Mouse (Mus musculus): Measurements from ENCODE around the gene Bmp5.

The Bmp5 gene

GRCm38 (mm10) chr9:75883481-75884190, 108.5 kb downstream of the Bmp5 start:
- Histone ChIP-seq H3K36me3 (ENCODE audit: control insufficient read depth, insufficient read depth, low read length, poor library complexity, severe bottlenecking) (no peaks in the 10 kb centered on the region), H3K27me3 (ENCODE audit: control insufficient read depth, insufficient read depth, low read length, poor library complexity, severe bottlenecking) (no peaks in the 10 kb centered on the region)
- no peak for DNase-seq (ENCODE audit: low read depth, low spot score)

- DNase-seq (ENCODE audit: low read depth, low spot score) = no peak
Measured at GRCm38 (mm10) chr9:75886801-75887544, 111.8 kb downstream of the Bmp5 start.

GRCm38 (mm10) chr9:75896918-75897317, 121.8 kb downstream of the Bmp5 start:
- no peaks in the 10 kb centered on the region for H3K27me3 ChIP-seq (ENCODE audit: control insufficient read depth, insufficient read depth, low read length, poor library complexity, severe bottlenecking)
- DNase-seq (ENCODE audit: low read depth, low spot score) = no peak
- H3K36me3 ChIP-seq (ENCODE audit: control insufficient read depth, insufficient read depth, low read length, poor library complexity, severe bottlenecking) = no peaks in the 10 kb centered on the region

More at GRCm38 (mm10) chr9:75886801-75887544, 111.8 kb downstream of the Bmp5 start:
- H3K27me3 ChIP-seq (ENCODE audit: control insufficient read depth, insufficient read depth, low read length, poor library complexity, severe bottlenecking) = no peaks in the 10 kb centered on the region
- H3K36me3 ChIP-seq (ENCODE audit: control insufficient read depth, insufficient read depth, low read length, poor library complexity, severe bottlenecking) = no peaks in the 10 kb centered on the region

- H3K36me3 ChIP-seq (ENCODE audit: control insufficient read depth, insufficient read depth, low read length, poor library complexity, severe bottlenecking) = no peaks in the 10 kb centered on the region
- no peak for DNase-seq (ENCODE audit: low read depth, low spot score)
- no peaks in the 10 kb centered on the region for H3K27me3 ChIP-seq (ENCODE audit: control insufficient read depth, insufficient read depth, low read length, poor library complexity, severe bottlenecking)
Measured at GRCm38 (mm10) chr9:75898022-75898421, 122.9 kb downstream of the Bmp5 start.

- Histone ChIP-seq H3K36me3 (ENCODE audit: control insufficient read depth, insufficient read depth, low read length, poor library complexity, severe bottlenecking) (no peaks in the 10 kb centered on the region), H3K27me3 (ENCODE audit: control insufficient read depth, insufficient read depth, low read length, poor library complexity, severe bottlenecking) (no peaks in the 10 kb centered on the region)
- DNase-seq (ENCODE audit: low read depth, low spot score) = no peak
Measured at GRCm38 (mm10) chr9:75901219-75901618, 126.1 kb downstream of the Bmp5 start.

- Histone ChIP-seq H3K36me3 (ENCODE audit: control insufficient read depth, insufficient read depth, low read length, poor library complexity, severe bottlenecking) (no peaks in the 10 kb centered on the region), H3K27me3 (ENCODE audit: control insufficient read depth, insufficient read depth, low read length, poor library complexity, severe bottlenecking) (no peaks in the 10 kb centered on the region)
- DNase-seq (ENCODE audit: low read depth, low spot score) = peak; percentile 7
Measured at GRCm38 (mm10) chr9:75905497-75905896, 130.3 kb downstream of the Bmp5 start.

GRCm38 (mm10) chr9:75910112-75910799, 135.1 kb downstream of the Bmp5 start:
- H3K27me3 ChIP-seq (ENCODE audit: control insufficient read depth, insufficient read depth, low read length, poor library complexity, severe bottlenecking) = no peaks in the 10 kb centered on the region
- no peak for DNase-seq (ENCODE audit: low read depth, low spot score)
- H3K36me3 ChIP-seq (ENCODE audit: control insufficient read depth, insufficient read depth, low read length, poor library complexity, severe bottlenecking) = no peaks in the 10 kb centered on the region

- H3K36me3 ChIP-seq (ENCODE audit: control insufficient read depth, insufficient read depth, low read length, poor library complexity, severe bottlenecking) = no peaks in the 10 kb centered on the region
- no peak for DNase-seq (ENCODE audit: low read depth, low spot score)
Measured at GRCm38 (mm10) chr9:75911542-75911941, 136.4 kb downstream of the Bmp5 start.

GRCm38 (mm10) chr9:75916027-75916426, 140.9 kb downstream of the Bmp5 start:
- no peak for DNase-seq (ENCODE audit: low read depth, low spot score)
- no peaks in the 10 kb centered on the region for H3K27me3 ChIP-seq (ENCODE audit: control insufficient read depth, insufficient read depth, low read length, poor library complexity, severe bottlenecking)
- no peaks in the 10 kb centered on the region for H3K36me3 ChIP-seq (ENCODE audit: control insufficient read depth, insufficient read depth, low read length, poor library complexity, severe bottlenecking)

More at GRCm38 (mm10) chr9:75911542-75911941, 136.4 kb downstream of the Bmp5 start:
- H3K27me3 ChIP-seq (ENCODE audit: control insufficient read depth, insufficient read depth, low read length, poor library complexity, severe bottlenecking) = no peaks in the 10 kb centered on the region

GRCm38 (mm10) chr9:75927196-75927880, 152.2 kb downstream of the Bmp5 start:
- H3K36me3 ChIP-seq (ENCODE audit: control insufficient read depth, insufficient read depth, low read length, poor library complexity, severe bottlenecking) = no peaks in the 10 kb centered on the region
- DNase-seq (ENCODE audit: low read depth, low spot score) = no peak
- H3K27me3 ChIP-seq (ENCODE audit: control insufficient read depth, insufficient read depth, low read length, poor library complexity, severe bottlenecking) = no peaks in the 10 kb centered on the region

- no peak for DNase-seq (ENCODE audit: low read depth, low spot score)
- no peaks in the 10 kb centered on the region for H3K36me3 ChIP-seq (ENCODE audit: control insufficient read depth, insufficient read depth, low read length, poor library complexity, severe bottlenecking)
Measured at GRCm38 (mm10) chr9:75928068-75928467, 152.9 kb downstream of the Bmp5 start.

GRCm38 (mm10) chr9:75944663-75945062, 169.5 kb downstream of the Bmp5 start:
- no peaks in the 10 kb centered on the region for H3K36me3 ChIP-seq (ENCODE audit: control insufficient read depth, insufficient read depth, low read length, poor library complexity, severe bottlenecking)
- no peak for DNase-seq (ENCODE audit: low read depth, low spot score)

More at GRCm38 (mm10) chr9:75928068-75928467, 152.9 kb downstream of the Bmp5 start:
- H3K27me3 ChIP-seq (ENCODE audit: control insufficient read depth, insufficient read depth, low read length, poor library complexity, severe bottlenecking) = no peaks in the 10 kb centered on the region

More at GRCm38 (mm10) chr9:75944663-75945062, 169.5 kb downstream of the Bmp5 start:
- no peaks in the 10 kb centered on the region for H3K27me3 ChIP-seq (ENCODE audit: control insufficient read depth, insufficient read depth, low read length, poor library complexity, severe bottlenecking)

Measured in splenic B cell, adult 2 months (primary cell).